Mouse (Mus musculus) thymus, adult 2 months (tissue): ENCODE measurements at regions not wholly inside any gene's neighbourhood (a gene's known extent, or its start where the extent isn't known, plus 50 kb on each side); places are given as distances from the start of the nearest gene placed in this dataset.

Experiments
- CTCF ChIP-seq: fragments of 200-500 bp; IDR thresholded peaks from 2 replicates; pipeline ENCODE4 v1.5.1; 2012; ENCODE audit warnings: mild to moderate bottlenecking, control low read depth, low read length, moderate library complexity, borderline replicate concordance; ENCODE audit not compliant: control insufficient read depth, poor library complexity, insufficient read depth; ENCODE audit errors: extremely low read depth
- POLR2A ChIP-seq: fragments of 200-500 bp; IDR thresholded peaks from 2 replicates; pipeline ENCODE4 v1.6.1; 2012; ENCODE audit warnings: mild to moderate bottlenecking, low read length, control low read depth, moderate library complexity; ENCODE audit not compliant: control insufficient read depth, poor library complexity, insufficient read depth; ENCODE audit errors: extremely low read depth

- TF ChIP-seq POLR2A = no peak
- TF ChIP-seq CTCF = no peak
Measured at GRCm38 (mm10) chr15:88537190-88537589, 62.9 kb upstream of the Zdhhc25 start.
